Mouse (Mus musculus) liver, adult 2 months (tissue): ENCODE data around the gene Fam53b.

Experiments used
- CTCF ChIP-seq: fragments of 200-500 bp; IDR thresholded peaks from 2 replicates; pipeline ENCODE4 v1.5.1; 2011; ENCODE audit warnings: low read depth, low read length, control low read depth
- POLR2A ChIP-seq: fragments of 200-500 bp; IDR thresholded peaks from 2 replicates; pipeline ENCODE4 v1.6.1; 2011; ENCODE audit warnings: low read length, control low read depth; ENCODE audit not compliant: insufficient read depth; ENCODE audit errors: extremely low read depth

GRCm38 (mm10) chr7:132675922-132676321 is 137.8 kb downstream of the Fam53b start:
- TF ChIP-seq POLR2A, result no peak
- no peak for TF ChIP-seq CTCF
